Mouse (Mus musculus): ENCODE results near the gene Homer2. TPM values are rescaled to one million over a fixed set of nuclear protein-coding genes. Genes with fewer than 3 reads are reported as not detected.

Homer2 gene
- polyA plus RNA-seq, 1 experiment from 2014 or later = 11.7 TPM

- Histone ChIP-seq H3K36me3 (ENCODE audit: insufficient read depth, low read length) (no peaks in the 10 kb centered on the region), H3K4me2 (replicated peaks; ENCODE audit: low read depth, low read length) (no peak overlapping the region), H3K4me1 (ENCODE audit: insufficient read depth, low read length) (no peaks in the 10 kb centered on the region), H3K9ac (replicated peaks; ENCODE audit: low read length) (no peak overlapping the region), H3K4me3 (ENCODE audit: low read length) (no peak overlapping the region), H3K27ac (ENCODE audit: low read length) (no peak overlapping the region), H3K27me3 (ENCODE audit: insufficient read depth, low read length) (no peaks in the 10 kb centered on the region), H3K9me3 (ENCODE audit: low read length) (no peaks in the 10 kb centered on the region)
- WGBS = 66% methylated on average over 8 of the region's 8 CpGs
- no peak for ATAC-seq (ENCODE audit: low FRiP score, low TSS enrichment)
These were observed 147.0 kb downstream of the Homer2 start for GRCm38 (mm10) chr7:81560101-81561049.

- H3K27ac ChIP-seq (ENCODE audit: low read length) = no peak overlapping the region
These were observed 147.9 kb downstream of the Homer2 start for GRCm38 (mm10) chr7:81559231-81559980.

DNA sequence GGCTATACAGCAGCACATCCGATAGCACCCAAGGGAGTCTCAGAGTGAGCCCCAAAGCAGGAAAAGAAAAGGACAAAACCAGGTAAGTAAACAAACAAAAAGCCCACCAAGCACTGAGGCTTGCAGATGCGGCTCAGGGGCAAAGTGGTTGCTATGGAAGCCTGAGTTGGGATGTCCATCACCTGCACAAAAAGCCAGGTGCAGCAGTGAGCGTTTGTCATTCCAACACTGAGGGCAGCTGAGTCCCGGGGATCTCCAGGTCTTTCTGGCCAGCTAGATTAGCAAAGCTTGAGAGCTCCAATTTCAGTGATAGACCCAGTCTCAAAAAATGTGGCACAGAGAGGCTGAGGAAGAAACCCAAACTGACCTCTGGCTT is 149.4 kb downstream of the Homer2 start:
- Histone ChIP-seq H3K4me2 (replicated peaks; ENCODE audit: low read depth, low read length) (no peak overlapping the region), H3K9me3 (ENCODE audit: low read length) (no peaks in the 10 kb centered on the region), H3K9ac (replicated peaks; ENCODE audit: low read length) (no peak overlapping the region), H3K4me1 (ENCODE audit: insufficient read depth, low read length) (no peaks in the 10 kb centered on the region), H3K36me3 (ENCODE audit: insufficient read depth, low read length) (no peaks in the 10 kb centered on the region), H3K27me3 (ENCODE audit: insufficient read depth, low read length) (no peaks in the 10 kb centered on the region), H3K4me3 (ENCODE audit: low read length) (no peak overlapping the region), H3K27ac (ENCODE audit: low read length) (no peak overlapping the region)
- WGBS = 73% methylated on average over 4 of the region's 4 CpGs
- no peak for ATAC-seq (ENCODE audit: low FRiP score, low TSS enrichment)

More at GRCm38 (mm10) chr7:81559231-81559980, 147.9 kb downstream of the Homer2 start:
- H3K36me3 ChIP-seq (ENCODE audit: insufficient read depth, low read length) = no peaks in the 10 kb centered on the region
- no peaks in the 10 kb centered on the region for H3K27me3 ChIP-seq (ENCODE audit: insufficient read depth, low read length)
- H3K4me2 ChIP-seq (replicated peaks; ENCODE audit: low read depth, low read length) = no peak overlapping the region
- no peaks in the 10 kb centered on the region for H3K9me3 ChIP-seq (ENCODE audit: low read length)
- WGBS = 85% methylated on average over 14 of the region's 14 CpGs
- ATAC-seq (ENCODE audit: low FRiP score, low TSS enrichment) = no peak
- H3K4me1 ChIP-seq (ENCODE audit: insufficient read depth, low read length) = no peaks in the 10 kb centered on the region
- H3K4me3 ChIP-seq (ENCODE audit: low read length) = no peak overlapping the region
- no peak overlapping the region for H3K9ac ChIP-seq (replicated peaks; ENCODE audit: low read length)

DNA sequence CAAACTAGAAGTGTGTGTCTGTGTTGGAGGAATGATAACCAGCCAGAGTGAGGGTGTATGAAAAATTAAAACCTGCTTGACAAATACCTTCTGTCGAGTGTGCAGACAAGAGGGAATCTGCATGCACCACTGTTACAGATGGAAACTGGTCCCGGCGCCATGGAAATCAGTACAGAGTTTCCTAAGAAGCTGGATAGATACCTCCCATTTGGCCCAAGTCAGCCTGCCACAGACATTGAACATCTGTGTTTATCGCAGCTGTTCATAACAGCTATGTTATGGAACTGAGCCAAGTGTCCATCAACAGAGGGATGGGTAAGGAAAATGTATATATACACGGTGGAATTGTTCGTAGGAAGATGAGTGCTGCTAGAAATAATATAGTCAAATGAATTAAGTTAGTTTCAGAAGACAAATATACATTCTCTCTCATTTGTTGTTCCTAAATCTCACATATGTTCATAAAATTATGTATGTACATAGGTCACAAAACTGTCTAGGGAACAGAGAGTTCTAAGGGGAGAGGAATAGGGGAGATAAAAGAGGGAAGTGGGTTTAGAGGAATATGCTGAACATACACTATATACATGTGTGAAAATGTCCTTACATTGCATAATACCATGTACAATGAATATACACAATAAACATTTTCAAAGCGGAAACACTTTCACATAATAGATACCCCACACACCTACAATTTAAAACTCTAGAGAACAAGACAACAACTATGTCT is 149.9 kb downstream of the Homer2 start:
- no peak overlapping the region for H3K27ac ChIP-seq (ENCODE audit: low read length)
- no peak overlapping the region for H3K4me2 ChIP-seq (replicated peaks; ENCODE audit: low read depth, low read length)
- no peak for ATAC-seq (ENCODE audit: low FRiP score, low TSS enrichment)

GRCm38 (mm10) chr7:81556839-81557238 is 150.5 kb downstream of the Homer2 start:
- no peak overlapping the region for H3K27ac ChIP-seq (ENCODE audit: low read length)
- 79% methylated on average over 4 of the region's 4 CpGs for whole genome bisulfite sequencing
- no peak for ATAC-seq (ENCODE audit: low FRiP score, low TSS enrichment)

More for the DNA sequence above, 149.9 kb downstream of the Homer2 start:
- H3K4me1 ChIP-seq (ENCODE audit: insufficient read depth, low read length) = no peaks in the 10 kb centered on the region
- no peaks in the 10 kb centered on the region for H3K9me3 ChIP-seq (ENCODE audit: low read length)
- H3K9ac ChIP-seq (replicated peaks; ENCODE audit: low read length) = no peak overlapping the region
- H3K36me3 ChIP-seq (ENCODE audit: insufficient read depth, low read length) = no peaks in the 10 kb centered on the region
- no peaks in the 10 kb centered on the region for H3K27me3 ChIP-seq (ENCODE audit: insufficient read depth, low read length)
- WGBS = 78% methylated on average over 7 of the region's 7 CpGs
- no peak overlapping the region for H3K4me3 ChIP-seq (ENCODE audit: low read length)

DNA sequence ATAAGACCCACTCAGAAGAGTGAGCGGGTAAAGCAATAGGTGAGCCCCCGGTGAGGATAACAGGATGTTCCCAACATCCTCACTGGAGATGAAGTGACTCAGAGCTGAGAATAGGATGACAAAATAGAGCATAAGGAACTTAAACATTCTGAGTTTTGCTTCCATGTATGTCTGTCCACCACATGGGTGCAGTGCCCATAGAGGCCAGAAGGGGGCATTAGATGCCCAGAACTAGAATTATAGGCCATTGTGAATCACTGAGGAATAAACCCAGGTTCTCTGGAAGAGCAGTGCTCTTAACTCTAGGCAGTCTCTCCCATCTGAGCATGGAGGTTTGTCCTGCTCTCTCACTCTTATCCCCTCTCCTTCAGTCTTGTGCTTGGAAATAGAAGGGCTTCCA is 153.0 kb downstream of the Homer2 start:
- WGBS = 77% methylated on average over 2 of the region's 2 CpGs
- Histone ChIP-seq H3K27me3 (ENCODE audit: insufficient read depth, low read length) (no peaks in the 10 kb centered on the region), H3K9me3 (ENCODE audit: low read length) (no peaks in the 10 kb centered on the region), H3K27ac (ENCODE audit: low read length) (no peak overlapping the region), H3K4me2 (replicated peaks; ENCODE audit: low read depth, low read length) (no peak overlapping the region), H3K36me3 (ENCODE audit: insufficient read depth, low read length) (no peaks in the 10 kb centered on the region), H3K4me3 (ENCODE audit: low read length) (no peak overlapping the region), H3K4me1 (ENCODE audit: insufficient read depth, low read length) (no peaks in the 10 kb centered on the region), H3K9ac (replicated peaks; ENCODE audit: low read length) (no peak overlapping the region)
- no peak for ATAC-seq (ENCODE audit: low FRiP score, low TSS enrichment)

More at GRCm38 (mm10) chr7:81556839-81557238, 150.5 kb downstream of the Homer2 start:
- H3K36me3 ChIP-seq (ENCODE audit: insufficient read depth, low read length) = no peaks in the 10 kb centered on the region
- no peaks in the 10 kb centered on the region for H3K4me1 ChIP-seq (ENCODE audit: insufficient read depth, low read length)
- H3K4me2 ChIP-seq (replicated peaks; ENCODE audit: low read depth, low read length) = no peak overlapping the region
- no peak overlapping the region for H3K4me3 ChIP-seq (ENCODE audit: low read length)
- H3K9ac ChIP-seq (replicated peaks; ENCODE audit: low read length) = no peak overlapping the region
- no peaks in the 10 kb centered on the region for H3K27me3 ChIP-seq (ENCODE audit: insufficient read depth, low read length)
- no peaks in the 10 kb centered on the region for H3K9me3 ChIP-seq (ENCODE audit: low read length)

- Histone ChIP-seq H3K27ac (ENCODE audit: low read length) (no peak overlapping the region), H3K4me1 (ENCODE audit: insufficient read depth, low read length) (no peaks in the 10 kb centered on the region), H3K4me3 (ENCODE audit: low read length) (no peak overlapping the region), H3K9ac (replicated peaks; ENCODE audit: low read length) (no peak overlapping the region), H3K36me3 (ENCODE audit: insufficient read depth, low read length) (no peaks in the 10 kb centered on the region), H3K9me3 (ENCODE audit: low read length) (no peaks in the 10 kb centered on the region), H3K27me3 (ENCODE audit: insufficient read depth, low read length) (no peaks in the 10 kb centered on the region), H3K4me2 (replicated peaks; ENCODE audit: low read depth, low read length) (no peak overlapping the region)
- WGBS = 72% methylated on average over 4 of the region's 4 CpGs
- ATAC-seq (ENCODE audit: low FRiP score, low TSS enrichment) = no peak
These were observed 153.7 kb downstream of the Homer2 start for GRCm38 (mm10) chr7:81553589-81553988.

Other genes with a start within 250 kb of the Homer2 start
- gene Ap3b2, start 213.6 kb downstream of the Homer2 start, polyA plus RNA-seq (2015; fragmentation: Nextera tagmentation; extraction: Ambion mirVana) = 1.0 and 1.5 TPM in 2 replicates
- not detected in 2 replicates for gene BC048679, start 209.2 kb downstream of the Homer2 start, polyA plus RNA-seq (2015; fragmentation: Nextera tagmentation; extraction: Ambion mirVana)
- gene Fsd2, start 140.6 kb downstream of the Homer2 start, polyA plus RNA-seq (2015; fragmentation: Nextera tagmentation; extraction: Ambion mirVana) = 0.19 and 0.27 TPM in 2 replicates
- gene Whamm, start 136.3 kb downstream of the Homer2 start, polyA plus RNA-seq (2015; fragmentation: Nextera tagmentation; extraction: Ambion mirVana) = 1.2 and 3.4 TPM in 2 replicates
- gene Ramac, start 55.4 kb upstream of the Homer2 start, polyA plus RNA-seq (2015; fragmentation: Nextera tagmentation; extraction: Ambion mirVana) = 125 and 139 TPM in 2 replicates
- 47.4 and 51.8 TPM in 2 replicates for gene 3110040N11Rik, start 82.0 kb upstream of the Homer2 start, polyA plus RNA-seq (2015; fragmentation: Nextera tagmentation; extraction: Ambion mirVana)
- 52.1 and 62.1 TPM in 2 replicates for gene Btbd1, start 121.9 kb upstream of the Homer2 start, polyA plus RNA-seq (2015; fragmentation: Nextera tagmentation; extraction: Ambion mirVana)
- gene Gm10160, start 148.3 kb upstream of the Homer2 start, polyA plus RNA-seq (2015; fragmentation: Nextera tagmentation; extraction: Ambion mirVana) = not detected in 2 replicates
- gene Tm6sf1, start 151.5 kb upstream of the Homer2 start, polyA plus RNA-seq (2015; fragmentation: Nextera tagmentation; extraction: Ambion mirVana) = 13.2 and 14.3 TPM in 2 replicates
- 10.0 and 11.7 TPM in 2 replicates for gene Hdgfl3, start 226.9 kb upstream of the Homer2 start, polyA plus RNA-seq (2015; fragmentation: Nextera tagmentation; extraction: Ambion mirVana)

Measured in kidney, embryonic 16.5 days (tissue).